Mouse (Mus musculus) MEL (cell line): ENCODE measurements at regions not wholly inside any gene's neighbourhood (a gene's known extent, or its start where the extent isn't known, plus 50 kb on each side); places are given as distances from the start of the nearest gene placed in this dataset.

Experiments
- DNase-seq: peaks from one replicate; pipeline ENCODE4 v3.0.0; 2011; ENCODE audit warnings: low read depth, low spot score
- H3K27ac ChIP-seq: 2 replicates; pipeline ENCODE4 v1.5.1; 2012; ENCODE audit warnings: low read depth, mild to moderate bottlenecking, control low read depth, low read length, moderate library complexity; ENCODE audit not compliant: control insufficient read depth
- H3K27me3 ChIP-seq, 2 experiments: fragments of 150-350 bp in 1 of 2; sonication (generic) in 1 of 2; 2 replicates each; pipeline ENCODE4 v1.6.1; 2012; ENCODE audit warnings: low read length in 2 of 2, mild to moderate bottlenecking in 2 of 2, improper control_type of control experiment in 1 of 2, moderate library complexity in 1 of 2; ENCODE audit not compliant: insufficient read depth in 2 of 2, control insufficient read depth in 1 of 2
- H3K36me3 ChIP-seq, 2 experiments: 2 replicates each; pipeline ENCODE4 v1.6.1; 2012 to 2014; ENCODE audit warnings: low read length in 2 of 2, improper control_type of control experiment in 1 of 2, inconsistent platforms in 1 of 2, mild to moderate bottlenecking in 1 of 2; ENCODE audit not compliant: insufficient read depth in 2 of 2, control insufficient read depth in 1 of 2
- H3K4me1 ChIP-seq, 2 experiments: fragments of 150-350 bp in 1 of 2; sonication (generic) in 1 of 2; 2 replicates each; pipeline ENCODE4 v1.6.1; 2012; ENCODE audit warnings: low read length in 2 of 2, improper control_type of control experiment in 1 of 2, mild to moderate bottlenecking in 1 of 2; ENCODE audit not compliant: insufficient read depth in 2 of 2, control insufficient read depth in 1 of 2
- H3K4me3 ChIP-seq, 2 experiments: fragments of 150-350 bp in 1 of 2; sonication (generic) in 1 of 2; 2 replicates each; pipeline ENCODE4 v1.5.1; 2012; ENCODE audit warnings: low read depth in 2 of 2, low read length in 2 of 2, mild to moderate bottlenecking in 2 of 2, moderate library complexity in 2 of 2, control low read depth in 1 of 2, improper control_type of control experiment in 1 of 2; ENCODE audit not compliant: control insufficient read depth in 1 of 2, insufficient read depth in 1 of 2
- H3K79me2 ChIP-seq: 2 replicates; pipeline ENCODE4 v1.6.1; 2012; ENCODE audit warnings: mild to moderate bottlenecking, low read length, moderate library complexity; ENCODE audit not compliant: control insufficient read depth, poor library complexity, insufficient read depth
- H3K9ac ChIP-seq: 2 replicates; pipeline ENCODE4 v1.6.1; 2012; ENCODE audit warnings: low read depth, mild to moderate bottlenecking, control low read depth, low read length, moderate library complexity; ENCODE audit not compliant: control insufficient read depth, poor library complexity, severe bottlenecking
- H3K9me3 ChIP-seq: fragments of 150-350 bp; sonication (generic); replicated peaks from 2 replicates; pipeline ENCODE4 v1.6.1; 2012; ENCODE audit warnings: mild to moderate bottlenecking, low read length, improper control_type of control experiment, moderate library complexity; ENCODE audit not compliant: insufficient read depth
- CHD1 ChIP-seq: IDR thresholded peaks from 2 replicates; pipeline ENCODE4 v1.6.1; 2012; ENCODE audit warnings: low read depth, mild to moderate bottlenecking, inconsistent platforms, low read length, improper control_type of control experiment
- CTCF ChIP-seq, 3 experiments: IDR thresholded peaks in 2 of 3; conservative IDR thresholded peaks in 1 of 3; 2 replicates each; pipeline ENCODE4 v1.5.1; 2011 to 2012; ENCODE audit warnings: low read length in 3 of 3, low read depth in 2 of 3, mild to moderate bottlenecking in 2 of 3, improper control_type of control experiment in 1 of 3, inconsistent platforms in 1 of 3, mixed read lengths in 1 of 3, moderate library complexity in 1 of 3; ENCODE audit not compliant: control insufficient read depth in 1 of 3, insufficient read depth in 1 of 3, poor library complexity in 1 of 3, severe bottlenecking in 1 of 3
- E2F4 ChIP-seq: IDR thresholded peaks from 2 replicates; pipeline ENCODE4 v1.6.1; 2011; ENCODE audit warnings: low read depth, low read length, improper control_type of control experiment, borderline replicate concordance
- EP300 ChIP-seq, 2 experiments: IDR thresholded peaks; 2 replicates each; pipeline ENCODE4 v1.6.1; 2011; ENCODE audit warnings: improper control_type of control experiment in 2 of 2, low read length in 2 of 2, low read depth in 1 of 2, mild to moderate bottlenecking in 1 of 2
- ETS1 ChIP-seq: IDR thresholded peaks from 2 replicates; pipeline ENCODE4 v1.6.1; 2012; ENCODE audit warnings: low read depth, mild to moderate bottlenecking, inconsistent platforms, low read length, improper control_type of control experiment, moderate library complexity
- HCFC1 ChIP-seq: IDR thresholded peaks from 2 replicates; pipeline ENCODE4 v1.6.1; 2012; ENCODE audit warnings: low read depth, mild to moderate bottlenecking, inconsistent platforms, low read length, improper control_type of control experiment, moderate library complexity
- JUND ChIP-seq: IDR thresholded peaks from 2 replicates; pipeline ENCODE4 v1.6.1; 2011; ENCODE audit warnings: low read depth, mild to moderate bottlenecking, improper control_type of control experiment, low read length
- KAT2A ChIP-seq: conservative IDR thresholded peaks from 2 replicates; pipeline ENCODE4 v1.6.1; 2012; ENCODE audit warnings: low read depth, low read length, improper control_type of control experiment, inconsistent platforms
- MAX ChIP-seq: IDR thresholded peaks from 2 replicates; pipeline ENCODE4 v1.6.1; 2011; ENCODE audit warnings: low read length, improper control_type of control experiment
- MEF2A ChIP-seq: IDR thresholded peaks from 2 replicates; pipeline ENCODE4 v1.6.1; 2014; ENCODE audit warnings: low read depth, mild to moderate bottlenecking, inconsistent platforms, low read length, improper control_type of control experiment; ENCODE audit not compliant: poor library complexity, insufficient replicate concordance, severe bottlenecking; ENCODE audit errors: extremely low read depth
- MYB ChIP-seq: IDR thresholded peaks from 2 replicates; pipeline ENCODE4 v1.6.1; 2011; ENCODE audit warnings: mild to moderate bottlenecking, low read depth, low read length, improper control_type of control experiment
- NELFE ChIP-seq: IDR thresholded peaks from 2 replicates; pipeline ENCODE4 v1.6.1; 2011; ENCODE audit warnings: low read depth, low read length, improper control_type of control experiment
- NRF1 ChIP-seq: IDR thresholded peaks from 2 replicates; pipeline ENCODE4 v1.6.1; 2014; ENCODE audit warnings: low read depth, mild to moderate bottlenecking, inconsistent platforms, low read length, improper control_type of control experiment, moderate library complexity; ENCODE audit not compliant: poor library complexity, insufficient read depth, severe bottlenecking
- POLR2A ChIP-seq, 2 experiments: IDR thresholded peaks; 2 replicates each; pipeline ENCODE4 v1.6.1; 2011 to 2012; ENCODE audit warnings: low read length in 2 of 2, mild to moderate bottlenecking in 2 of 2, control low read depth in 1 of 2, improper control_type of control experiment in 1 of 2, low read depth in 1 of 2, moderate library complexity in 1 of 2; ENCODE audit not compliant: control insufficient read depth in 1 of 2, insufficient read depth in 1 of 2, poor library complexity in 1 of 2
- POLR2AphosphoS2 ChIP-seq: IDR thresholded peaks from 2 replicates; pipeline ENCODE4 v1.6.1; 2011; ENCODE audit warnings: low read length, improper control_type of control experiment
- POLR2AphosphoS5 ChIP-seq: IDR thresholded peaks from 2 replicates; pipeline ENCODE4 v1.6.1; 2012; ENCODE audit warnings: low read depth, borderline replicate concordance, mild to moderate bottlenecking, inconsistent platforms, low read length, moderate library complexity, mixed read lengths
- RAD21 ChIP-seq: IDR thresholded peaks from 2 replicates; pipeline ENCODE4 v1.6.1; 2011; ENCODE audit warnings: mild to moderate bottlenecking, low read depth, low read length, improper control_type of control experiment
- RCOR1 ChIP-seq: IDR thresholded peaks from 2 replicates; pipeline ENCODE4 v1.6.1; 2012; ENCODE audit warnings: low read depth, mild to moderate bottlenecking, inconsistent platforms, low read length, improper control_type of control experiment
- SIN3A ChIP-seq: IDR thresholded peaks from 2 replicates; pipeline ENCODE4 v1.6.1; 2012; ENCODE audit warnings: low read length, improper control_type of control experiment, inconsistent platforms
- ZC3H11A ChIP-seq: IDR thresholded peaks from 2 replicates; pipeline ENCODE4 v1.6.1; 2012; ENCODE audit warnings: low read depth, mild to moderate bottlenecking, inconsistent platforms, low read length, improper control_type of control experiment
- ZKSCAN1 ChIP-seq: IDR thresholded peaks from 2 replicates; pipeline ENCODE4 v1.6.1; 2012; ENCODE audit warnings: low read depth, mild to moderate bottlenecking, inconsistent platforms, low read length, improper control_type of control experiment, moderate library complexity
- ZMIZ1 ChIP-seq: IDR thresholded peaks from 2 replicates; pipeline ENCODE4 v1.6.1; 2012; ENCODE audit warnings: low read depth, mild to moderate bottlenecking, inconsistent platforms, low read length, improper control_type of control experiment, moderate library complexity
- ZNF384 ChIP-seq: IDR thresholded peaks from 2 replicates; pipeline ENCODE4 v1.6.1; 2012; ENCODE audit warnings: low read depth, mild to moderate bottlenecking, inconsistent platforms, low read length, improper control_type of control experiment

DNA sequence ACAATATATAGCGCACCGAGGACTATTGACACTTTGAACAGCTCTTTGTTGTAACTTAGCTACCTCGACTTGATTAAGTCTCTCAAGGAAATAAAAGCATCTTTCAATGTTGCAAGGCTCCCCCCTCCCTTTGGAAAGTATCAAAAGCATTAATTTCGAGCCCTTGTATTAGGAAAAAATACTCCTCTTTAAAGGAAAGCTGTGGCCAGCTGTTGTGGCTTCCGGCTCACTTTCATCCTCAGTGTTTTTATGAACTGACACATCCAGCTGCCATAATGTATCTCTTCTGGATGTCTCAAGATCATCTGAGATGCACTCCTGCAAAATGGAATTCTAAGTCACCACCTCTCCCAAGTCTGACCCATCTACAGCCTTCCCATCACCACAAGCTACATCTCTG, 199.6 kb upstream of the Nabp1 start:
- Histone ChIP-seq H3K4me3 (no peak overlapping the region), H3K9me3 (no peaks in the 10 kb centered on the region), H3K36me3 (no peaks in the 10 kb centered on the region), H3K27me3 (no peaks in the 10 kb centered on the region), H3K79me2 (no peaks in the 10 kb centered on the region), H3K9ac (no peak overlapping the region), H3K4me1 (no peaks in the 10 kb centered on the region), H3K27ac (no peak overlapping the region)
- no peak for TF ChIP-seq KAT2A
- TF ChIP-seq POLR2AphosphoS2 = no peak
- TF ChIP-seq E2F4 = no peak
- TF ChIP-seq NRF1 = no peak
- no peak for TF ChIP-seq MYB
- no peak for TF ChIP-seq RAD21
- TF ChIP-seq NELFE = no peak
- no peak for TF ChIP-seq RCOR1
- TF ChIP-seq MEF2A = no peak
- no peak for TF ChIP-seq MAX
- TF ChIP-seq ZMIZ1 = no peak
- TF ChIP-seq SIN3A = no peak
- TF ChIP-seq ZC3H11A = no peak
- no peak for TF ChIP-seq POLR2AphosphoS5
- no peak for TF ChIP-seq JUND
- TF ChIP-seq POLR2A (IDR thresholded peaks at IDR 0.05; ENCODE audit: control insufficient read depth in 1 of 2, insufficient read depth in 1 of 2, low read depth in 1 of 2, low read length in 2 of 2, poor library complexity in 1 of 2) = no peak
- TF ChIP-seq HCFC1 = no peak
- TF ChIP-seq EP300 (IDR thresholded peaks at IDR 0.05; ENCODE audit: low read depth in 1 of 2, low read length in 2 of 2) = no peak
- no peak for TF ChIP-seq CTCF (IDR thresholded peaks at IDR 0.05 in 2 of 3, conservative IDR thresholded peaks at IDR 0.05 in 1 of 3; ENCODE audit: control insufficient read depth in 1 of 3, insufficient read depth in 1 of 3, low read depth in 2 of 3, low read length in 3 of 3, poor library complexity in 1 of 3, severe bottlenecking in 1 of 3)
- no peak for TF ChIP-seq ETS1
- DNase-seq = no peak

DNA sequence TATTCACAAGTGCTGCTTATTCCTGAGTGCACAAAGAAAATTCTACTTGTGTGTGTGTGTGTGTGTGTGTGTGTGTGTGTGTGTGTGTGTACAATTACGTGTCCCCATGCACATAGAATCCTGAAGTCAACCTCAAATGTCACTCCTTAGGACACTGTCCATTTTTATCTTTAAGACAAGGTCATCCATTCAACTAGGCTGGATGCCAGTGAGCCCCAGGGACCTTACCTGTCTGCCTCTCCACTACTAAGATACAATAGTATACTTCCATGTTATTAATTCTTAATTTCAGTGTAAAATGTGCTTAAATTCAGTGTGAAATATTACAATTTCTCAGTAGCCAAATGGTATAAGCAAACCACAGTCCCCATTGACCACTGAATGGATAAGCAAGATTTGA, 193.5 kb upstream of the Nabp1 start:
- Histone ChIP-seq H3K79me2 (no peaks in the 10 kb centered on the region), H3K4me1 (no peaks in the 10 kb centered on the region), H3K4me3 (no peak overlapping the region), H3K27ac (no peak overlapping the region), H3K36me3 (no peaks in the 10 kb centered on the region), H3K9ac (no peak overlapping the region), H3K27me3 (no peaks in the 10 kb centered on the region), H3K9me3 (no peaks in the 10 kb centered on the region)
- DNase-seq = no peak
- TF ChIP-seq NRF1 = no peak
- TF ChIP-seq CHD1 = no peak
- TF ChIP-seq MEF2A = no peak
- TF ChIP-seq NELFE = no peak
- no peak for TF ChIP-seq RCOR1
- no peak for TF ChIP-seq ZC3H11A
- no peak for TF ChIP-seq ZNF384
- no peak for TF ChIP-seq ZKSCAN1
